Mouse (Mus musculus) thymus, postnatal 36 days (tissue): ENCODE data around the gene Def8.
A peak's percentile ranks its signal among the peaks of the same experiment; 100 is the strongest.
"Not testable (repeated sequence)": the region's sequence is repeated elsewhere in the genome, so short reads cannot be mapped to it uniquely, and the experiment has no call there.

ENCODE experiments used
- DNase-seq, 2 experiments: peaks; one replicate each; pipeline ENCODE4 v3.0.0; 2022; ENCODE audit warnings: mixed read lengths in 2 of 2

Gene Def8

DNA sequence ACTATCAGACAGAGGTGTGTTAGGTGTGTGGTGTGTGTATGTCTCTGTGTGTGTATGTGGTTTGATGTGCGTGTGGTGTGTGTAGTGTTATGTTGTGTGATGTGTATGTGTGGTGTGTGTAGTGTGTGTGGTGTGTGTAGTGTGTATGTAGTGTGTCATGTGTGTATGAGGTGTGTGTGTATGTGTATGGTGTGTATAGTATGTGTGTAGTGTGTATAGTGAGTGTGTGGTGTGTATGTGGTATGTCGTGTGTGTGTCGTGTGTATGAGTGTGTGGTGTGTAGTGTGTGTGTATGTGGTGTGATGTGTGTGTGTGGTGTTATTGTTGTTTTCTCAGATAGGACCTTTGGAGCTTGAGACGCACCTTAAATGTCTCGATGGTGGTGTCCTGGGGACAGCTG lies 19.0 kb downstream of the Def8 start:
- DNase-seq: no peak

DNA sequence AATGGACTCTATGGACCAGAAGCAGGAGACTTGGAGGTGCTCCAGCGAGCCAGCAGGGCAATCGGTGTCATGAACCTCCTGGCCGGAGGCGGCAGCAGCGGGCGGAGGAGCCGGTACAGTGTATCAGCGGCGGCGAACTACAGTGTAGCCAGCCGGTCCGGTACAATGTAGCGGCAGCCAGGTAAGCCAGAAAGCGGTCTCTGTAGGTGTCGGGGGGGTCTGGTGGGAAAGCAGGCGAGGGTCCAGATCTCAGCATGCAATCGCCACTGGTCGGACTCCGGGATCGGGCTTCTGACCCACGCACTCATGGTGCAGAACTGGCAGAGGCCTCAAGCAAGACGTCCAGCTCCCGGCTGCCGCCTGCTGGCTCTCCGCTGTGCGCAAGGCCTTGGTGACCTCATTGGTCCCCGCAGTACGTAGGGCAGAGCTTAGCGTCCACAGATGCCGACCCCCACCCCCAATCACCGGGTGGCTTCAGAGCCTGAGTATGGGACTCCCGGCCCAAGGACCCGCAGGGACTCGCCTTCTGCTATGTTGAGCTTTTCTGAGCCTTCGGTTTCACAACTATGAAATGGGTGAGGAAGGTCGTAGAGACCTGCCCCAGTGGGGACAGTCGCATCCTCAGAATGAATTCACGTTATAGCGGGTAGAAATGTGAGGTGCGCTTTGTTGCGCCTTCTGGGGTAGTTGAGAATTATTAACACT lies 19.7 kb downstream of the Def8 start:
- DNase-seq: peak; percentile 90 to 95

DNA sequence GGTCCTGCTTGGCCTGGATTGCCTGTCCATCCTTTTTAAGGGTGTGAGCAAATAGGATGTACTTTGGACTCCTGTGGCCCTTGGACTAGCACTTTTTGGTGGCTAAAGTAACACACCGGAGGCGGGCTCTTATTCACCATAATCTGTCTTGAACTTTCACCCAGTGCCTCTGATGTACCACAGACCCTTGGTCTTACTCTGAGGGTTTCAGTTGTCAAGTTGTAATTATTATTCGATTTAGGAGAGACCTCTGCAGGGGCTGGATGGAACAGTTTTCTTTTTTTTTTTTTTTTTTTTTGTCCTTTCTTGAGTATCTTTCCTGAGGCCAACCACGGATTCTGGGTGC lies 20.2 kb downstream of the Def8 start:
- DNase-seq: no peak

DNA sequence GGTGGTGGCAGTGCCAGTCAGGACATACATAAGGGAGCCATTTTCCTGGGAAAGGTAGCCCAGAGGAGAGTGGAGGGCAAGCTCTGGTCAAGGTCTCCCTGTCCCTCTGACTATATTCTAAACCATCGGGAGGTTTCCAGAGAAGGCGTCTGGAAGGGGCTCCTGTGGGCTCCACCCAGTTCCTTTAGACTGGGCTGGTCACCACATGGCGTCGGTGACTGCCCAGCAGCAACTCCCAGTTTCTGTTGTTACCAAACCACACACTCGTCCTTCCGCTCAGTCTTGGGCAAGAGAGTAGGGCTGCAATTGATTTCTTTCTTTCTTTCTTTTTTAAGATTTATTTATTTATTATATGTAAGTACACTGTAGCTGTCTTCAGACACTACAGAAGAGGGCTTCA lies 20.8 kb downstream of the Def8 start:
- no peak for DNase-seq

DNA sequence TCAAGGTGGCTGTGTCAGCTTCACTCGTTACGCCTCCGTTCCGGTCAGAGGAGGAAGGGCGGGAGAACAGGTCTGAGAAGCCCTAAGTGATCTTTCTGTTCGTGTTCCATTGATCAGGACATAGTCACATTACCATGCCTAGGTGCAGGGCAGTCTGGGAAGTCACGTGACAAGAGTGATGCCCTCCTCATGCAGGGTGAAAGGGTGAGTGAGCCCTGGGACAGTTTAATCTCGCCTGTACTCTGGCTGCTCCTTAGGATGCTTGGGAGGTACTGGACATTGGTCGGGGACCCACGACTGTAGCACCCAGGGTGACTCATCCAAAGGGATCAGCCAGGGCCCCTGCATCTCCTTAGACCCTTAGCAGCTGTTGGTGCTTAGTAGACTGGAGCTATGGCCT lies 22.7 kb downstream of the Def8 start:
- no peak for DNase-seq

DNA sequence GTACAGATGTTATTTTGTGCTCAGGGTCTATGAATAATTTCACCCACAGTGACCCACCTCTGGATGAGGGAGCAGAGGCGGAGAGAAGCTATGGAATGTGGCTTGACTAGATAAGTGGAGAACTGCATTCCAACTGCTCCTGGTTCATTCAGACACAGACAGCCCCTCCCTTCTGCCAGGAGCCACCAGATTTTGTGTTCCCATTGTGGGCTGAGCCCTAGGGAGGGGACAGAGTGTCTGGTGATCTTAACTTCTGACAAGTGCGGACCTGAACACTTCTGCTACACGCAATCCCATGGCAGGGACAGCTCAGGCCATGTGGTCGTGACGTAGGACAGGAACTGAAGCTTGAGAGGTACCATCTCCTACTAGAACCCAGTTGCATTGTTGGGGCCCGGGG lies 23.5 kb downstream of the Def8 start:
- DNase-seq: no peak

DNA sequence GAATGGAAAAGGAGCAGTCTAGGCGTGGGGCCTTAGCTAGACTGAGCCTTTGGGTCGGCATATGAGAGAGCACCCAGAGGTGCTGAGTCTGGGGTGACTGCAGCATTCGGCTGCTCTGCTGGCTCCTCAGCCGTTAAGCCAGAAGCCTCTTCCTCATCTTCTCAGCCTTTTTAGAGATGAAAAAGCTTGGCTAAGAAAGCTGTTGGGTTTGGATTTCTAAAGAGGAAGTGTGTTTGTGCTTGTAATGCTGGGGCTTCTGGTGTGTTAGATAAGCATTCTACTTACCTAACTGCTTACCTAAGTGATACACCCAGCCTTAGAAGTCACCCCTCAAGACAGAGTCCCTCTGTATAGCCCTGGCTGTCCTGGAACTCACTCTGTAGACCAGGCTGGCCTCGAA lies 27.5 kb downstream of the Def8 start:
- no peak for DNase-seq

DNA sequence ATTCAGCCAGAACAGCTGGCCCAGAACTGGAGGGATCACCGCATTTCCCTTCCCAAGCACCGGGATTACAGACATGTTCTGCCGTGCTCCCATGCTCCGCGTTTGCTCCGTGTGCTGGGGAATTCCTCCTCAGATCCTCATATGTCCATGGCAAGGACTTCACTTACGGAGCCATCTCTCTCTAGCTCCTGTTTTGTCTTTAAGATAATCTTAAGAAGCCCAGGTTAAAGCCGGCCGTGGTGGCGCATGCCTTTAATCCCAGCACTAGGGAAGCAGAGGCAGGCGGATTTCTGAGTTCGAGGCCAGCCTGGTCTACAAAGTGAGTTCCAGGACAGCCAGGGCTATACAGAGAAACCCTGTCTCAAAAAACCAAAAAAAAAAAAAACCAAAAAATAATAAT lies 28.4 kb downstream of the Def8 start:
- DNase-seq: not testable (repeated sequence)

DNA sequence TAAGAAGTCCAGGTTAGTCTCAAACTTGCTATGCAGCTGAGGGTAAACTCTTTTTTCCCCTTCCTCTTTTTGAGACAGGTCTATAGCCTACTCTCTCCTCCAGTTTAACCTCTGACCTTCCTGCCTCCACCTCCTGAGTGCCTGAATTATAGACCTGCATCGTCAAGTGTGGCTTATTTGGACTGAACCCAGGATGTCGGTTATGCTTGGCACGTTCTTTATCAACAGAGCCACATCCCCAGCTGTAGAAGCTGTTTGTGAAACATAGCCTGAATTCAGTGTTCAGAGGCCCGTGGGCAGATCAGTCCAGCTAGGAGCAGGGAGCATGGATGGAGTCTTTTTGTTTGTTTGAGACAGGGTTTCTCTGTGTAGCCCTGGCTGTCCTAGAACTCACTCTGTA lies 28.8 kb downstream of the Def8 start:
- no peak for DNase-seq

DNA sequence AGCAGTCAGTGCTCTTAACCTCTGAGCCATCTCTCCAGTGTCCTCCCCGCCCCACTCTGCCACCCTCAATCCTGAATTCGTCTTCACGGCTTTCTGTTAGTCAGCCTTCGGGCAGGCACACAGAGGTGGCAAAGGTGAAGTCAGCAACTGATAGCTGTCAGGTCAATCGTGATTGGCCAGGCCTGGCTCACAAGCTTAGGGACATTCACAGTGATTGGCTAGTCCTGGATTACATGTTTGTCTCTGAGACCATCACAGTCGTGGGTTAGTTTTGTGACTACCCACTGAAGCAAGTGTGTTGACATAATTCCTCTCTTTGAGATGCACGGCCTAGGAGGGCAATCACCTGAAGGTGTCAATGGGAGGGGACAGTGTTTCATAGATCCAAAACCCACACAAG lies 30.0 kb downstream of the Def8 start:
- no peak for DNase-seq

DNA sequence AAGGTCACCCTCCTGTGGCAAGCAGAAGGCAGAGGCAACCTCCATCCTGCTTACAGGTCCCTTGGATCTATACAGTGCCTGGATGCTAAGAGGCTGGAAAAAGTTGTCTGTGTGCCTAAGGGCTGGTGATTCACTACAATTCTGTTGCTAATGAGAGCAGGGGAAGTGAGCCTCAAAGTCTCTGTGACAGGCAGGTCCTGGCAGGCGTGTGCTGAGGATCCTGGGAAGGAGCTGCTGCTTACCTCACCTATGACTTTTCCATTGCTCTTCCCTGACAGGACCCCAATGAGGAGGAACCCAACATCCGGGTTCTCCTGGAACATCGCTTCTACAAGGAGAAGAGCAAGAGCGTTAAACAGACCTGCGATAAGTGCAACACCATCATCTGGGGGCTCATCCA lies 30.6 kb downstream of the Def8 start:
- DNase-seq: no peak

DNA sequence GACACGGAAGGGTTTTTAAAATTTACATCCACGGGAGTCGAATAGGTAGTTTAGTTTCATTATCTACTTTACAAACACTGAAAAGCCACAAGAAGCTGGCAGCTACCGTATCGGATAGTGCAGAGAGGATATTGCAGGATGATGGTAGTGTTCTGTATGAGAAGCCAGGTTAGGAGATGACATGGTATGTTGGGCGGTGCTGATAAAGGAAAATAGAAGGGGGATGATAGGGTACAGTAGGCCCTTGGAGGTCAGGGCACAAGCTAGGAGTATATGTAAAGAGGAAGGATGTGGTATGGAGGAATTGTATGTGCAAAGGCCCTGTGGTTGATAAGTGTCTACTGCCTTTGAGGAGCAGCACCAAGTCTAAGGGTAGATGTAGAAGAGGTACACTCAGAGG lies 31.2 kb downstream of the Def8 start:
- no peak for DNase-seq

DNA sequence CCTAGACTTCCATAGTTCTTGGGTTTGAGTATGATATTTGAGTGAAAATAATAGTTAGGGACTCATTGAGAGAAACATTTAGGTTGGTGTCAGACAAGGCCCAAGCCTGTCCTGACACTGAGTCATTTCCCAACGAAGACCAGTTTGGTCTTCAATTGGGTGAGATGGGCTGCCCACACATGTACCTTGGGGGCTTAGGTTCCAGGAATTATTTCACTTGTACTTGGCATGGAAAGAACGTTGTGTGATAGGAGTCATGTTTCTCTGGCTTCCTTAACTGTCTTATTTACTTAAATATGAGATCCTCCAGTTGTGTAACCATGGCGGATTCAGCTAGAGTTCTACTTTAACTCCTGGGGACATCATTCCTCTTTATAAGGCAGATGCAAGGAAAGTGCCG lies 40.3 kb downstream of the Def8 start:
- no peak for DNase-seq

DNA sequence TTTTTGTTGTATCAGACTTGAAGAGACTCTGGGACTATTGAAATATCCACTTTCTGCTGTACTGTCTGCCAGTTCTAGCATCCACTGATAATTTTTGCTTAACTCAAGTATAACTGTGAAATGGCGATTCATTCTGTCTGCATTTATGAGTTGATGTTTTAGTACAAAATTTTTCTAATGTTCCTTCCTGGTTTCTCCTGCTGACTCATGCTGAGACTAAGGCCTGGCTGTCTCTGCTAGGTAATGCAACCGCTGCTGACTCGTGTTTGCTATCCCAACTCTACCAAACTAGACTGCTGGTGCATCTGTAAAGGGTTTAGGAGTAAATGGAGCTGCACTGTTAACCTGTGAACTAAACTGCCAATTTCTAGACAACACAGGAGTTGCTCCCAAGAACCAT lies 44.1 kb downstream of the Def8 start:
- no peak for DNase-seq

DNA sequence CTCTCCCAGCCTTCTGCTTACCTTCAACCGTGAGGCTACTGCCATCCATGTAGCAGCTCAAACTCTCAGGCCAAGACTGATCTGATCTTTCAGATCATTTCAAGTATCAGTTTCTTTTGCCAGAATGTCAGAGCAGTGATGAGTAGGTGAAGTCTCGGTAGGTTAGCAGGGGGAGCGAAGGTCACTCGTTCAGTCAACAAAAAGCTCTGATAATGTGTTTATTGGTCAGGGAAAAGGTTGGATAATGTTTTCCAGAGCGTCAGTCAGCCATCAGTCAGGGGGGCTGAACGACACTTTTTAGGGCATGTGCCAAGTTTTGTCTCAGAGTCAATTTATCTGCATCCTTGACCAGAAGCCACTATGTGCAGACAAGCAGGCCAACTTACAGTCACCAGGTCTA lies 49.7 kb downstream of the Def8 start:
- DNase-seq: not testable (repeated sequence)

DNA sequence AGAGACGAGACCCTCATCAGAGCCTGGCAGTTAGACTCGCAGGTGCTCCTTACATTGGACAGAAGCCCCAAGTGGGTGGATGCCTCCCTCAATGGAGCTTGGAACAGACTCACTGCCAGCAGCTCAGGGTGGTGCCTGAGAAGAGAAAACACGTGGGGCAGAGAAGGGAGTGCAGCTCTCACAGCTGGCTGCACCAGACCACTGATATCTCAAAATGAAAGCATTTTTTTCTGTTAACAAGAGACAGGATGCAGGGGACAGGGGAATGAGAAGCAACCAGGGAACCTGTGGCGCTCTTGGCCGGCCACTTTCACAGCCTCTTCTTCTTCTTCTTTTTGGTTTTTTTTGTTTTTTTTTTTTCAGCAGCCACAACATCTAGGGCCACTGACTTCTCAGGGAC lies 51.2 kb downstream of the Def8 start:
- not testable (repeated sequence) for DNase-seq

DNA sequence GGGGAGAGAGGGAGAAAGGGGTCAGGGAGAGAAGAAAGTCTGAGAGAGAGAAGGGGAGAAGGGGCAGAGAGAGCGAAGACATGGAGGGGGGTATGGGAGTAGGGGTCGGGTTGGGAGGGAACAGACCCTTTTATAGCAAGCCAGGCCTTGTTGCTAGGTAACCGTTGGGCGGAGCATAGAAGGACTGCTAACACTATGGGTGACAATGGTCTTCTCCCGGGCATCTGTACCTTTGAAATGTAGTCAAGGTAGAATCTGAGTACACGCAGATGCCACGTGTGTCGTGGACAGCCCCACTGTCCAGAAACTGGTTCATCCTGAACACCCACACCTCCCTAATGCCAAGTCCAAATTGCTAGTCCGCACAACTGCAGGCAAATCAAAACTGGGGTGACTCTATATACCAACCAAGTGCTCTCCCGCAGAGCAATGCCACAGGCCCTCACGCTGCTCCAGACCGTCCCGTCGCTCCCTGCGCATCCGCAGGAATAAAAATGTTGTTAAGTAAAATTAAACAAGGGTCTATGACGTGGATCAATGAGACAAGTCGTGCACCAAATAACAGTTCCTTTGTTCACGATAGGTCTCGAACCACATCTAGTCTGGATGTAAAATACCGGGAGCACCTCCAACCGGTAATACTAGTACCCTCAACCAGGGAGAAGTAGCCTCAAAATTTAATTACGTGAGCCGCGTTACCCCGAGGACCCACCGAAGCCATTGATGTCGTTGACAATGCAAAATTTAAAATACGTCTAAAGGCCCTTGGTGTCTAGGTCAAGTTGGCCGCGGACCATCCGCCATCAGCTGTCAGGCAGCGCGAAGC lies 53.8 kb downstream of the Def8 start:
- peak; percentile 3 to 16 for DNase-seq

DNA sequence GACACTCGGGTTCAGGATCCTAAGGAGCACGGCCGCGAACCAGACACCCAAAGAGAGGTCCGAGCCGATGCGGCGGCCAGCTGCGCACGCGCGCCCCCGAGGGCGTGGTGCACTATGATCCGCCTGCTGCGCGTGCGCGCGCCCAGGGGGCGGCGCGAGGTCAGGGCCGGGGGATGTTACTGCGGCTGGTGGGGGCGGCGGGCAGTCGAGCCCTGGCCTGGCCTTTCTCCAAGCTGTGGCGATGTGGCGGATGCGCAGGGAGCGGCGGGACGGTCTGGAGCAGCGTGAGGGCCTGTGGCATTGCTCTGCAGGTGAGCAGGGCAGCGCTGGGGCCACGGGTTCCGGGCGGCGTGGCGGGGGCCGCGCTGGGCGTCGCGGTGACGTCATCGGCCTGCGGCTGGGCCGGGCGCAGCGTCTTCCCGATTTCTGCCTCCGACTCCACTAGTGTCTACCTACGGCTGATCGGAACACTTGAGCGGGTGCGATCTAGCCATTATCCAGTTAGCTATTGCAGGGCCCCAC lies 54.5 kb downstream of the Def8 start, which contains the start of gene Afg3l1:
TSS of gene Afg3l1 (plus strand) at position 167 of the 522 bp plus-strand sequence.
- DNase-seq: peak; percentile 92

DNA sequence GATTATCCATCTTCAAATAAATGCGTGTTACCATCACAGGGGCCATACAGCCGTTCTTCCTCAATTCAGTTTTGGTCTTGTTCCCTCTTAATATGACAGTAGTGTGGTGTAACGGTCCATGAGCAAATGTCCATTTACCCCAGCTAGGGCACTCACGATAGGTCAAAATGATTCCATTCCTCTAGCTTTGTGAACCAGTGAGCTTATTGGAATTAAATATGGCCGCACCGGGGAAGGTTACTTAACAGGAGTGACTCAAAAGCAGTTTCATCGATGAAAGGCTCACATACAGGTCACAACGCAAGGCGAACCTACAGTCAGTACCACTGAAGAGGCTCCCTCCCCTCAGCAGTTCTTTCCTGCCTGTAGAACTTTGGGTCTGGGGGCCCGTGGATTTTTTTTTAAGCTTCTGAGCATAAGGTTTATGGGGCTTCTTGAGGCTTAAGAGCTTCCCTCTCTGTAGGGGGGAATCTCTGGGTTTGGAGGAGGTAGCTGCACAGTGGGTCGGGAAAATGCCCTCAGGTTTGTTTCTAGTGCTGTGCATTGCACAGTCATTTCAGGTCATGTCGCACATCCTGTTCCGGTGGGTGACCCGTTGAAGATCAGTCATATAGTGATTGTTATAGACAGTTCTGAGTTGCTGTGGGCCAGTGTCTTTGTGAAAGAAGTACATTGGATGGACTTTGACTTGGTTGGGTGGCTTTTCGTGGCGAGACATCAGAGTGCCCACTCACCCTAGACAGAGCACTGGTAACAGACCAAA lies 55.3 kb downstream of the Def8 start:
- DNase-seq: no peak

DNA sequence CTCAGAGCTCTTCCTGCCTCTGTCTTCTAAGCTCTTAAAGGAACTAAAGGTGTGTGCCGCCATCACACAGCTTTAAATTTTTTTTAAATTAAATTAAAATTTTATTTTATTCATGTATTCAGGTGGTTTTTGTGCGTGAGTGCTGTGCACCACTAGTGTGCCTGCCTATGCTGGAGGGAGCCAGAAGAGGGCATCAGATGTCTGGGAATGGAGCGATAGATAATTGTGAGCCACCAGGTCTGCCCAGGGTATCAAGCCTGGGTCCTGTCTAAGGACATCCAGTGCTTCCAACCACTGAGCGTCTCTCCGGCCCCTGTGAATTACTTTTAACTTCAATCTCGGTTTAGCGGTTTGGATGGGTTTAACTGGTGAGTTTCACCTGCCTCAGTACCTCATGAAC lies 59.3 kb downstream of the Def8 start:
- peak in 1 of 2 experiments; percentile 23 for DNase-seq

DNA sequence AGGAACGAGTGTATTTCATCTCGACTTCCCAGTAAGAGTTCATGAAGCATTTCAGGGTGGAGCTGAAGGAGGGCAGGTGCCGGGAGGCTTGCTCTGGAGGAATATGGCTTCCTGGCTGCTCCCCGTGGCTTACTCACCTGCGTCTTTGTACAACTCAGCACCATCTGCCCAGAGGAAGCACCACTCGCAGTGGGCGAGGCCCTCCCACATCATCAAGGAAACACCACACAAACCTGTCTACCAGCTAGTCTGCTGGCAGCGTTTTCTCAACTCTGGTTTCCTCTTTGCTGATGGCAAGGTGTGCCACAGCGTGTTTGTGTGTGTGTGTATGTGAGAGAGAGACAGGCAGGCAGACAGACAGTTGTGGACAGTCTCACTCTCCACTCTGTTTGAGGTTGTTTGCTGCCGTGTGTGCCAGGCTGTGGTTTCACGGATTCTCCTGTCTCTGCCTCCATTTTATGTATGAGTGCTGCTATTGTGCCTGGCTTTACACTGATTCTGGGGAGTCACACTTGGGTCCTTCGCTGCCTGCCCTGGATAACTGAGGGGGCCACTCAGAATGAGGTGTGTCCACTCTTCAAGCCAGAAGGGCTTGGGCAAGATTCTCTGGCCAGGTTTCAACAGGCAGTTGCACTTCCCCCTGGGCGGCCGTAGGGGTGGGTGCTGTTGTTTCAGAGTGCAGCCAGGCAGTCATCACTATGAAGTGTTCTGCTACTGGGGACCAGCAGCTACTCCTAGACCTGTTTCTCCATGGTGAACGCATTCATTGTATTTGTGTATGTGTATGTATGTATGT lies 68.2 kb downstream of the Def8 start:
- no peak for DNase-seq

DNA sequence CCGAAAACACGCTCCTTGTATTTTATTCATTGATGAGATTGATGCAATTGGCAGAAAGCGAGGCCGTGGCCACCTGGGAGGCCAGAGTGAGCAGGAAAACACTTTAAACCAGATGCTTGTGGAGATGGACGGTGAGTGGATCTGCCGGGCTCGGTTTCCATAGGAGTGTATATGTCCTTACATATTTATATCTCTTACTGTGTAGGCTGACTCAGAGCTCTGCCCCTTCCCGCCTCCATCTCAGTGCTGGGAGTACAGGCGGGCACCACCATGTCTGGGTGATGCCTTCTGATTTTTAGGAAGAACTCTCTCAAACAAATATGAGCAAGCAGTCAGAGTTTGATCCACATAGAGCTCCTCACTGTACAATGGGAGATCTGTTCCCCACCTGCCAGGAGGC lies 69.6 kb downstream of the Def8 start:
- no peak for DNase-seq

DNA sequence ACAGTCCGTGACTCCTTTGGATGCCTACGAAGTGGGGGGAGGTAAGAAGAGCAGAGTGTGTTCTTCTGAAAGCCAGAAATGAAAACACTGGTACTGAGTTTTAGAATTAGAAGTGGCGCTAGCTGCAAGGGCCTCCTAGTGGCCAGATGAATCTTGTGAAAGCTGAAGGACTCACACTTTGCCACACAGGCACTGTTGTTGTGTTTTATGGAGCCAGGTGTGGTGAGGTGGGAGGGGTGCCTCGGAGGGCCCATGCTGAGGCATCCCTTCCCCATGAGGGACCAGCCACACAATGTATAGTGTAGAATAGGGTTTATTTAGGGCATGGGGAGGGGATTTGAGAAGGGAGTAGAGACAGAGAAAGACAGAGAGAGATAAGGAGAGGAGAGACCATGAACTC lies 74.4 kb downstream of the Def8 start:
- no peak for DNase-seq
